Mouse (Mus musculus) small intestine, adult 2 months (tissue): ENCODE data around the gene Cpne5. TPM values are rescaled to one million over a fixed set of nuclear protein-coding genes. Genes with fewer than 3 reads are reported as not detected.

Source experiments
- H3K27ac ChIP-seq: fragments of 200-500 bp; 2 replicates; pipeline ENCODE4 v1.5.1; 2012; ENCODE audit warnings: low read depth, low read length, control low read depth, inconsistent platforms; ENCODE audit not compliant: insufficient read depth
- H3K27me3 ChIP-seq: fragments of 200-500 bp; 2 replicates; pipeline ENCODE4 v1.6.1; 2012; ENCODE audit warnings: mild to moderate bottlenecking, moderate library complexity, low read length, inconsistent platforms; ENCODE audit not compliant: control insufficient read depth, insufficient read depth
- H3K36me3 ChIP-seq: fragments of 200-500 bp; 2 replicates; pipeline ENCODE4 v1.6.1; 2012; ENCODE audit warnings: mild to moderate bottlenecking, low read length, control low read depth, inconsistent platforms; ENCODE audit not compliant: control insufficient read depth, insufficient read depth
- H3K4me1 ChIP-seq: fragments of 200-500 bp; 2 replicates; pipeline ENCODE4 v1.6.1; 2012; ENCODE audit warnings: low read length, inconsistent platforms, mixed read lengths; ENCODE audit not compliant: control insufficient read depth, insufficient read depth, insufficient read length
- H3K4me3 ChIP-seq: fragments of 200-500 bp; 2 replicates; pipeline ENCODE4 v1.5.1; 2012; ENCODE audit warnings: low read depth, mild to moderate bottlenecking, control low read depth, inconsistent platforms, low read length, moderate library complexity
- CTCF ChIP-seq: fragments of 200-500 bp; IDR thresholded peaks from 2 replicates; pipeline ENCODE4 v1.5.1; 2012; ENCODE audit warnings: low read depth, mild to moderate bottlenecking, control low read depth, inconsistent platforms, low read length, moderate library complexity, mixed read lengths; ENCODE audit not compliant: insufficient replicate concordance, insufficient read length; ENCODE audit errors: extremely low read depth
- POLR2A ChIP-seq: fragments of 200-500 bp; IDR thresholded peaks from 2 replicates; pipeline ENCODE4 v1.6.1; 2012; ENCODE audit warnings: low read depth, mild to moderate bottlenecking, control low read depth, inconsistent platforms, low read length, moderate library complexity
- WGBS: fragments of 180-500 bp; shearing (Covaris S2); methylation state at CpG from one replicate; pipeline ENCODE4 v1.1.7; 2018; 5-methylcytosine and 5-hydroxymethylcytosine counted together
- polyA plus RNA-seq: library from polyadenylated mRNA; depleted of rRNA; stranded (reverse); fragments of >200 nt; gene quantifications from 2 replicates; pipeline ENCODE4 v1.2.3, GENCODE M21; 2012

The Cpne5 gene
- polyA plus RNA-seq, 1 experiment: 2.3 TPM

GRCm38 (mm10) chr17:29171001-29171772 lies 66.8 kb downstream of the Cpne5 start:
- TF ChIP-seq POLR2A (no peak), CTCF (peak; percentile 97; the same call in 1 of the 2 replicates)
- Histone ChIP-seq H3K27ac (peak overlapping the region; percentile 20; the same call in 1 of the 2 replicates), H3K36me3 (no peaks in the 10 kb centered on the region), H3K4me3 (no peak overlapping the region), H3K27me3 (no peaks in the 10 kb centered on the region), H3K4me1 (peaks cover 21% of the 10 kb centered on the region)
- WGBS: 6% methylated on average over 14 of the region's 14 CpGs

- WGBS: 58% methylated on average over 14 of the region's 14 CpGs
- H3K36me3 ChIP-seq: no peaks in the 10 kb centered on the region
- no peak overlapping the region for H3K27ac ChIP-seq
- H3K4me3 ChIP-seq: no peak overlapping the region
- H3K4me1 ChIP-seq: peaks cover 24% of the 10 kb centered on the region
- no peaks in the 10 kb centered on the region for H3K27me3 ChIP-seq
- TF ChIP-seq CTCF: no peak
- no peak for TF ChIP-seq POLR2A
Observed at GRCm38 (mm10) chr17:29170431-29171000, 67.5 kb downstream of the Cpne5 start.

- Histone ChIP-seq H3K4me3 (no peak overlapping the region), H3K36me3 (no peaks in the 10 kb centered on the region), H3K27me3 (no peaks in the 10 kb centered on the region), H3K4me1 (peaks cover 35% of the 10 kb centered on the region), H3K27ac (no peak overlapping the region)
- TF ChIP-seq CTCF (peak; percentile 77; the same call in 1 of the 2 replicates), POLR2A (no peak)
- WGBS: 41% methylated on average over 12 of the region's 12 CpGs
Observed at GRCm38 (mm10) chr17:29168996-29169601, 68.9 kb downstream of the Cpne5 start.

- TF ChIP-seq POLR2A (no peak), CTCF (no peak)
- 90% methylated on average over 4 of the region's 4 CpGs for WGBS
- Histone ChIP-seq H3K36me3 (no peaks in the 10 kb centered on the region), H3K4me3 (no peak overlapping the region), H3K27ac (no peak overlapping the region), H3K4me1 (peaks cover 35% of the 10 kb centered on the region), H3K27me3 (no peaks in the 10 kb centered on the region)
Observed at GRCm38 (mm10) chr17:29168438-29168837, 69.5 kb downstream of the Cpne5 start.

- Histone ChIP-seq H3K4me3 (no peak overlapping the region), H3K36me3 (no peaks in the 10 kb centered on the region), H3K4me1 (peaks cover 35% of the 10 kb centered on the region), H3K27ac (no peak overlapping the region), H3K27me3 (no peaks in the 10 kb centered on the region)
- WGBS: 46% methylated on average over 6 of the region's 6 CpGs
- no peak for TF ChIP-seq CTCF
- TF ChIP-seq POLR2A: no peak
Observed at GRCm38 (mm10) chr17:29167371-29167770, 70.6 kb downstream of the Cpne5 start.

GRCm38 (mm10) chr17:29165967-29166578 lies 71.9 kb downstream of the Cpne5 start:
- no peaks in the 10 kb centered on the region for H3K36me3 ChIP-seq
- WGBS: 23% methylated on average over 8 of the region's 8 CpGs
- peaks cover 35% of the 10 kb centered on the region for H3K4me1 ChIP-seq
- H3K4me3 ChIP-seq: no peak overlapping the region
- H3K27ac ChIP-seq: no peak overlapping the region
- H3K27me3 ChIP-seq: no peaks in the 10 kb centered on the region
- no peak for TF ChIP-seq CTCF
- TF ChIP-seq POLR2A: no peak
